Mouse (Mus musculus) kidney, adult 18-20 months (tissue): ENCODE data around the gene Rab9b.

ENCODE experiments used
- DNase-seq: peaks from one replicate; pipeline ENCODE4 v3.0.0; 2021

Gene Rab9b

GRCm38 (mm10) chrX:136868061-136869040, at the start of gene Rab9b:
Rab9b (minus strand) TSS chrX:136868755.
- no peak for DNase-seq

- DNase-seq: no peak
These were observed 35.8 kb upstream of the Rab9b start for GRCm38 (mm10) chrX:136904369-136904768.

GRCm38 (mm10) chrX:136895757-136896156, 27.2 kb upstream of the Rab9b start:
- no peak for DNase-seq

- DNase-seq: no peak
These were observed 18.3 kb downstream of the Rab9b start for GRCm38 (mm10) chrX:136850300-136850699.

- DNase-seq: no peak
These were observed 39.9 kb downstream of the Rab9b start for GRCm38 (mm10) chrX:136828610-136829009.

- no peak for DNase-seq
These were observed 43.5 kb downstream of the Rab9b start for GRCm38 (mm10) chrX:136825016-136825415.

GRCm38 (mm10) chrX:136822371-136822770, 46.2 kb downstream of the Rab9b start, which contains the start of gene Plp1:
Plp1 (plus strand) TSS chrX:136822671.
- no peak for DNase-seq

GRCm38 (mm10) chrX:136820250-136820649, 48.3 kb downstream of the Rab9b start:
- peak; percentile 73 for DNase-seq

GRCm38 (mm10) chrX:136819752-136820151, 48.8 kb downstream of the Rab9b start:
- no peak for DNase-seq
